Mouse (Mus musculus) gastrocnemius, adult 8-10 months (tissue): ENCODE measurements around the gene St7. TPM values are rescaled to one million over a fixed set of nuclear protein-coding genes. Genes with fewer than 3 reads are reported as not detected.
"Not testable (repeated sequence)": the region's sequence is repeated elsewhere in the genome, so short reads cannot be mapped to it uniquely, and the experiment has no call there.

Experiments used
- DNase-seq, 2 experiments: peaks; one replicate each; pipeline ENCODE4 v3.0.0; 2022; ENCODE audit warnings: low spot score in 2 of 2
- total RNA-seq, 4 experiments: library from RNA; stranded (reverse); gene quantifications; 2 replicates each; pipeline ENCODE4 v1.2.4; 2022

St7 gene
- 10 to 100 TPM; 11.3 to 16.0 (median 12.5) TPM for total RNA-seq

- no peak for DNase-seq
Measured at GRCm38 (mm10) chr6:17692647-17693046, at the start of gene St7. TSS of gene St7 (plus strand) at chr6:17692933.

GRCm38 (mm10) chr6:17646107-17646506, 46.6 kb upstream of the St7 start:
- no peak for DNase-seq

GRCm38 (mm10) chr6:17652132-17652531, 40.6 kb upstream of the St7 start:
- DNase-seq = no peak

GRCm38 (mm10) chr6:17655080-17655479, 37.7 kb upstream of the St7 start:
- DNase-seq = no peak

- DNase-seq = no peak
Measured at GRCm38 (mm10) chr6:17657308-17657707, 35.4 kb upstream of the St7 start.

GRCm38 (mm10) chr6:17665348-17665747, 27.4 kb upstream of the St7 start:
- no peak for DNase-seq

- DNase-seq = no peak
Measured at GRCm38 (mm10) chr6:17666024-17666423, 26.7 kb upstream of the St7 start.

- DNase-seq = no peak
Measured at GRCm38 (mm10) chr6:17667813-17668212, 24.9 kb upstream of the St7 start.

- no peak for DNase-seq
Measured at GRCm38 (mm10) chr6:17668334-17668733, 24.4 kb upstream of the St7 start.

- no peak for DNase-seq
Measured at GRCm38 (mm10) chr6:17669826-17670225, 22.9 kb upstream of the St7 start.

GRCm38 (mm10) chr6:17675019-17675756, 17.5 kb upstream of the St7 start:
- no peak for DNase-seq

GRCm38 (mm10) chr6:17677008-17677407, 15.7 kb upstream of the St7 start:
- no peak for DNase-seq

- no peak for DNase-seq
Measured at GRCm38 (mm10) chr6:17680266-17680925, 12.3 kb upstream of the St7 start.

- DNase-seq = no peak
Measured at GRCm38 (mm10) chr6:17681810-17682209, 10.9 kb upstream of the St7 start.

GRCm38 (mm10) chr6:17688676-17689075, 4.1 kb upstream of the St7 start:
- no peak for DNase-seq

- DNase-seq = peak; percentile 69 to 72
Measured at GRCm38 (mm10) chr6:17693726-17694549, 1.2 kb downstream of the St7 start.

- peak; percentile 47 to 72 for DNase-seq
Measured at GRCm38 (mm10) chr6:17694550-17694951, 1.8 kb downstream of the St7 start.

GRCm38 (mm10) chr6:17696321-17696734, 3.6 kb downstream of the St7 start:
- DNase-seq = peak in 1 of 2 experiments; percentile 14

- DNase-seq = no peak
Measured at GRCm38 (mm10) chr6:17700936-17701612, 8.3 kb downstream of the St7 start.

- not testable (repeated sequence) for DNase-seq
Measured at GRCm38 (mm10) chr6:17704038-17704437, 11.3 kb downstream of the St7 start.

- no peak for DNase-seq
Measured at GRCm38 (mm10) chr6:17705973-17706372, 13.2 kb downstream of the St7 start.
